Mouse (Mus musculus) 3T3-L1 (cell line): Measurements from ENCODE around the gene Mier2.
A peak's percentile ranks its signal among the peaks of the same experiment; 100 is the strongest.

Experiments
- DNase-seq: peaks from one replicate; pipeline ENCODE4 v3.0.0-alpha.2; 2015; ENCODE audit warnings: low read depth, low spot score

Gene Mier2

GRCm38 (mm10) chr10:79574796-79575195, 19.8 kb upstream of the Mier2 start:
- no peak for DNase-seq

DNA sequence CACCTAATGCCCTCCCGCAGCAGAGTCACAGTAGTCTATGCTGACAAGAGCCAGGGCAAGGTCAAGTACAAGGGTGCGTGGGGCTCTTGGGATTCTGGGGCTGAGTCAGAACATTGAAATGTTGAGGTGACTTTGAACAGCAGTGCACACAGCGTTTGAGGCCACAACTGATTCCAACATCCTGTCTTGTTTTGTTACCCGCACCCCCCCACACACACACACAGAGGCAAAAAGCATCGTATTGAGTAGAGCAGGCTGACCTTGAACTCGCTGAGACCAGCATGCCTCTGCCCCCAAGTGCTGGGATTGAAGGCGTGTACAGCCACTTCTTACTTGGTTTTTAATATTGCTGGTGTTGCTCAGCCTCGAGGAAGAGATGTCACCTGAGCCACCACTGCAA, 19.4 kb upstream of the Mier2 start:
- DNase-seq: peak; percentile 25

DNA sequence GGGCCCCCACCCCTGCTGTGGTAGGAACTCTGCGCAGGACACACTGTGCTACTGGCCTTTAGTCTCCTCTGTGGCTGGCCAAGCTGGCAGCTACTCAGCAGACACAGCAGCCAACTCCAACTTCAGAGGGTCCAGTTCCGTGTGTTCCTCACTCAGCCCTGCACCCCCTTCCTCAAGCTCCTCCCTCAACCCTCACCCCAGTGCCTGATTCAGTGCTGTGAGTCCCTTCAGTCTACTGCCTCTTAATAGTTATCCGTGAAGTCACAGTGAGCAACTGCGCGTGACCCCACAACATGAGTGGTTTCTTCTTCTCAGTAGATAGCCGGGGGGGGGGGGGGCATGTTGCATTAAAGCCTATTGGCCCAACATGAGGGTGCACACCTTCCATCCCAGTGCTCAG, 18.6 kb upstream of the Mier2 start:
- DNase-seq: no peak

DNA sequence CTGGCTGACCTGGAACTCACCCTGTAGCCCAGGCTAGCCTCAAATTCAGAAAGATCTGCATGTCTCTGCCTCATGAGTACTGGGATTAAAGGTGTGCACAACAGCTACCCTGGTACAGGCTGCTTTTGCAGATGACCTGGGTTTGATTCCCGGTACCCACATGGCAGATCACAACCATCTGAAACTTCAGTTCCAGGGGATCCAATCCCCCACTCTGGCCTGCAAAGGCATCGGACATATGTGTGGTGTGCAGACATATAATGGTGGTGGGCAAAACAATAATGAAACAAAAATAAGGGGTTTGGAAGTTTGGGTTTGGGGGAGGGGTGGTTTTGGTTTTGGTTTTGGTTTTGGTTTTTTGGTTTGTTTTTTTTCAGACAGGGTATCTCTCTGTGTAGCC, 16.3 kb upstream of the Mier2 start:
- DNase-seq: no peak

GRCm38 (mm10) chr10:79569921-79570320, 14.9 kb upstream of the Mier2 start:
- DNase-seq: no peak

DNA sequence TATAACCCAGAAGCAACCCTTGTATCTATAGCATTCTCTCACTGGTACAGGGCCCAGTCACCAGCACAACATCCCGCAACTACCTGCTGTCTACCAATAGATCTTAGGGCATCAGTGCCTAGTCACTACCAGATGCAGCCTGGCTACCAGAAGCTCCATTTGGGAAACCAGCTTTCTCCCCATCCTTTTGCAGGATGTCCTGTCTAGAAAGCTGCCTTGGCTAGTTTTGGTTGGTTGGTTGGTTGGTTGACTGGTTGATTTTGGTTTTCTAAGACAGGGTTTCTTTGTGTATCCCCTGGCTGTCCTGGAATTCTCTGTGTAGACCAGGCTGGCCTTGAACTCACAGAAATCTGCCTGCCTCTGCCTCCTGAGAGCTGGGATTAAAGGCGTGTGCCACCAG, 4.7 kb upstream of the Mier2 start:
- no peak for DNase-seq

DNA sequence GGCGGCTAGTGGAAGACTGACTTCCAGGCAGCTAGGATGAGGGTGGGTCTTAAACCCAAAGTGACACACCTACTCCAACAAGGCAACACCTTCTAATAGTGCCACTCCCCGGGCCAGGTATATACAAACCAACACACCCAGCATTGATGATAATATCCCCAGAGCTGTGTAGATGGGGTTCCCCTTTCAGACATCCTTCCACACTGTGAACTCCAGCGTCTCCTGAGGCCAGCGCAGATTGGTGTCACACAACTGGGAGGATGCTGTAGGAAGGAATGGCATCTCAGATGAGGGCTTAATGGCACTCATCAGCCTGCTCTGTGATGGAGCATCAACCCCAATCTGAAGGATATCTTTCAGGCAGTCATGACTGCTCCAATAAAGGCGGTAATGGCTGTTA, 2.5 kb upstream of the Mier2 start:
- no peak for DNase-seq

DNA sequence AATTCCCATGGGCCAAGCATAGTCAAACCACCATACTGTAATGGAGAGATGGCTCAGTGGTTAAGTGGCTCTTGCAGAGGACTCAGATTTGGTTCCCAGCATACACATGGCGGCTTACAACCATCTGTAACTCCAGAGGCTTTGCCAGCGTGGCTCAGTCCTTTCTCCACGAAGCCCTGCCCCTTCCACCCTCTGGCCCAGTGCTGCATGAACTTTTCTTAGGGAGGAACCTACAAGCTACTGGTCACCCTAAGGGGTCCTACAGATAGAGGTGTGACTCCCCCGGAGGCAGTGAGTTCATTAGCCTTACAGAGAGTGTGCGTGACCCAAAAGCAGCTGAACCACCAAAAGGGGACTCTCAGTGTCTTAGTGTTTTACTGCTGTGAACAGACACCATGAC, 2.0 kb upstream of the Mier2 start:
- no peak for DNase-seq

DNA sequence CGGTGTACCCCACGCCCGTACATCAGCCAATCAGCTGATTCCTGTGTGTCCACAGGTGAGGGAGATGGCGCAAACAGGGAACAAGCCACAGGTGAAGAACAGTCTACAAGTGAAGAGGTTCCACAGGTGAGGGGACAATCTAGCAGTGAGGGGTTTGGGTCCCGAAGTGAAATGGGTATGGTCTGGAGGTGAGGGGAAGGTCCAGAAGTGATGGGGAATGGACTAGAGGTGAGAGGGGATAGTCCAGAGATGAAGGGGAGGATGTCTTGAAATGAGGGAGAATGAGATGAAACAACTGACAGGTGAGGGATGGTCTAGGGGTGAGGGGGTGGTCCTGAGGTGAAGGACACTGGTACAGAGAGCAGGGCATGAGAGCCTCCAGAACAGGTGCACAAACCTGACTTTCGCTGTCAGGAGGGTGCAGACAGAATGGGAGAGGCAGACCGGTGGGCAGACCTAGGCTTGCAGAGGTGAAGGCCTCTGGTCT, 282 bp upstream of the Mier2 start:
- no peak for DNase-seq

GRCm38 (mm10) chr10:79553691-79554090, 1.3 kb downstream of the Mier2 start:
- peak; percentile 20 for DNase-seq

DNA sequence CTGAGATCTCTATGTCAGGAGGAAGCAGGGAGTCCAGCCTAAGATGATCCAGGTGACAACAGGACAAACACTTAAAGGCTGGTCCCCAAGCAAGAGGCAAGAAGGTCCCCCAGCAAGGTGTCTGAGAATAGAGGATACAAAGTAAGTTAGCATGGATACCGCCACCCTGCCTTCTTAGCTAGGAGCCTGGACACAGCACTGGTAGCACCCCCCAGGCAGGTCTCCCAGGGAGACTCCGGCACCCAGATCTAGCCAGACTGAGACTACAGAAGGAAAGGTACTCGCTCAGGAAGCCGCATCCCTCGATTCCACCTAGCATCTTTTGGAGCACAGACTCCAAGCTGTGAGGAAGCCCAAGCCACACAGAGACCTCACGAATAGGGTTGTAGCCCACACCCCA, 1.8 kb downstream of the Mier2 start:
- DNase-seq: no peak

DNA sequence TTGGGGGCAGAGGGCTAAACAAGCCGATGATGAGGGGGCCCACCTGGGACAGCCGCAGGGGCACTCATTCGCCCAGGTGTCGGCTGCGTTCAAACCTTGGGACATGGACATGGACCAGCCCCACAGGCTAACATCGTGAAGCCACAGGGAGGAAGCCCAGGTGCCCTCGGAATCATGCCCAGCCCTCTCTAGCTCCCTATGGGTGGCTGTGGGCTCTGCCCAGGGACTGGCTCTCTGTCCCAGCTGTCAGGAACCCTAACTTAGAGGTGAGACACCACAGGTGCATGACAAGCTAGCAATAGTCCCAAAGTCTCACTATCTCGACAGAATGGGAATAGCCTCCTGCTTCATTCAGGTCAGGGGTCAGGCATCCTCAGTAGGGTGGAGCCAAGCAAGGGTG, 2.5 kb downstream of the Mier2 start:
- DNase-seq: no peak

DNA sequence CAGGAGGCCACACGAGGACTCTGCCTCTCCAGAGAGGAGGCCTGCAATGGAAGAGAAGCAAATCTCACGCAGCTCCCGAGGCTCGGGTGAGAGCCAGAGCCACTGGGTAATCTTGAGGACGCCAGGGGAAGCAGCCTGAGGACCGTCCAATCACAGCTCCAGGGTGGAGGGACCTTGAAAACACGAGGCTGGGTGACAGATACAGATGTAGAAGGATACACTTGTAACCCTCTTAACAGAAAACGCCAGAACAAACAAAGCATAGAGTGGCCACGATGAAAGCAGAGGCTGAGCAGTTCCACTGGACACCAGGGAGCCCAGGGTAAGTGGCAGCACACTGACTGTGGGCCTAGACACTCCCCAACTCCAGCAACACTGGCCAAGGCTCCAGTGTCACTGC, 4.6 kb downstream of the Mier2 start:
- DNase-seq: no peak

- no peak for DNase-seq
These were observed 5.9 kb downstream of the Mier2 start for GRCm38 (mm10) chr10:79548971-79549723.

DNA sequence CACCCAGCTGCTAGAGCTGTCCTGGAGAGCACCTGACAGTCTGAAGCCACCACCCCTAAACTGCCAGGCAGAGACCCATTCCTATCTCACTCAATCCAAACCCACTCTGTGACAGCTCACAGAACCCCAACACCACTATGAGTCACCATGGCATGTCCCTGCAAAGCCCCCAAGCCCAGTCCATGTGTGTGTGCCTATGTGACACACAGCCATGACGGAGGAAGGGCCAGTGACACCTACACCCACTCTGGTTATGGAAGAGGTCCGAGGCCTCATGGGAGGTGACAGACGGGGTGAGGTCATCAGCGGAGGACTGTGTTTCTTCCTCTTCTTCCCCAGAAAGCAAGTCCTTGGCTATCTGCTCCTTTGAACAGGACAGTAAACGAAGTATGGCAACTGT, 6.5 kb downstream of the Mier2 start:
- no peak for DNase-seq

- no peak for DNase-seq
These were observed 7.8 kb downstream of the Mier2 start for GRCm38 (mm10) chr10:79547148-79547675.

DNA sequence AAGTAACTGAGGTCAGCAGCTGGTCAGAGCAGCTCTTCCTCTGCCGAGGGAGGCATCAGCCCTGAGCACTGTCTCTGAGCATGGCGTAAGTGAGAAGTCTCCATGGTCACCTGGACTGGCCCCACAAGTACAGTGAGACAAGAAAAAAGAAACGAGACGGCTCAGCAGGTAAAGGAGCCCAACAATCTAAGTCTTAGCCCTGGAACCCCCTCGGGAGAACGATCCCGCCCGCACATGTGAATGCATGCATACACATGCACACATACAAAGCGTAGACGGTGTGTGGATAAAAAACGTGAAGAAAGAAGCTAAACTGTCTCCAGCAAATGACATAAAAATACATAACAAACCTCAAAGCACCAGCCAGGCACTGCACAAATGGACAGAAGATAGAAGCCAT, 8.5 kb downstream of the Mier2 start:
- no peak for DNase-seq

DNA sequence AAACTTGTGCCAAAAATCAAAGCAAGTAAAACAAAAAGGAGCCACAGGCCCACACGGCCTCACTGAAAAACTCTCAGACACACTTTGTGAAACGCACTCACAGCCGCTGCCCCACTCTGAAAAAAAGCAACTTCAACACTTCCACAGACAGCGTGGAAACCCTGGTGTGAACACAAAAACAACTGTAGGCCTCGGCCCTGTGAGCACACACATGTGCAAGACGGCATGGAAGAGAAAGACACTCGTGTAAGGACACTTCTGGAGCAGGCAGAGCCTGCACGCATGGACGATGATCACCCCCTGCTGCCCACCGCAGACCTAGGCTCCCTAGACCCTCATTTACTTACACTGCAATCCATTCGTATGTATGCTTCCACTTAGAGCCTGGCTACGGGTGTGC, 9.1 kb downstream of the Mier2 start:
- no peak for DNase-seq

GRCm38 (mm10) chr10:79544631-79545030, 10.4 kb downstream of the Mier2 start:
- DNase-seq: no peak

DNA sequence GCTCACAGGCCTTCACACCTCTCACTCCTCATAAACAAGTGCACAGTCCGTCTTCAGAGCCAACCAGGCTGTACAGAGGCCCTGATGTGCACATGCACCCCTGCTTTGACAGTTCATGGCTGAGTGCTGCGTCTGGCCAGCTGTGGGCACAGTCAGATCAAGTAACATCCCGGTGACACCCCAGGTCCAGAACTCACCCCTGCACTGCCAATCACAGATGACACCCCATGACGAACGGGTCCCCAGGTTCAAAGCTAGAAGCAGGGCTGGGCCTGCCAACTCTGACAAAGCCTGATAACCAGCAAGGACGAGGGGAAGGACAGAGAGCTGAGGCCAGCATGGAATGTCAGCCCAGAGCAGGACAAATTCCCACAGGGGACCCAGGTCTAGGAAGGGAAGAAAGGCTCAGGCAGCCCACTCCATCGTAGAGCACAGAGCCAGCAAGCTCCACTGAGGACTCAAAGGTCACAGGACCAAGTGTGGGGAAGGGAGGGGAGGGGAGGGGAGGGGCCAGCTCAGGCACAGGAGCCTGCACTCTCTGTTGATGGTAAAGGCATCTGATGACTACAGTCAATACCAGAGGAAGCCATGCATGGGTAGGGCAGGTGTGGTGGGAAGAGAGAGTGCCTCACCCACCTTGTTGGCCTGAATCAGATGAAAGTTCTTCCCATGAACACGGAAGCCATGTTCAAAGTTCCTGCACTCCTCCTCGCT, 11.0 kb downstream of the Mier2 start:
- DNase-seq: no peak

DNA sequence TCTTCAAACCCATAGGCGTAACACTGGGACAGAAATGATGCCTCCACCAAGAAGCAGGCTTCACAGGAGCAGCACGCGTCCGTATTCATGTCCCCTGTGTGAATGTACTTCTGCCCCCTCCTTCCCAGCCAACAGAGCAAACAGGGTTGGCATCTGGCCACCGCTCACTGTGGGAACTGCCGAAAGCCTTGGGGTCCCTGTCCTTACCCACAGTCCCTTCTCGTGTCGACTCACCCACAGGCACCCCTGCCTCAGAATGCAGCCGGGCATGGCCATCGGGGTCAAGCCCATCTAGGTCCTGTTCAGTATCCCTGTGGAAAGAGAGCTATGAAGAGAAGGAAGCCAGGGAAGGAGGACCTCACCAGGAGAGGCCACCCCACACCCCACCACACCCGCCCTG, 12.8 kb downstream of the Mier2 start:
- DNase-seq: no peak

DNA sequence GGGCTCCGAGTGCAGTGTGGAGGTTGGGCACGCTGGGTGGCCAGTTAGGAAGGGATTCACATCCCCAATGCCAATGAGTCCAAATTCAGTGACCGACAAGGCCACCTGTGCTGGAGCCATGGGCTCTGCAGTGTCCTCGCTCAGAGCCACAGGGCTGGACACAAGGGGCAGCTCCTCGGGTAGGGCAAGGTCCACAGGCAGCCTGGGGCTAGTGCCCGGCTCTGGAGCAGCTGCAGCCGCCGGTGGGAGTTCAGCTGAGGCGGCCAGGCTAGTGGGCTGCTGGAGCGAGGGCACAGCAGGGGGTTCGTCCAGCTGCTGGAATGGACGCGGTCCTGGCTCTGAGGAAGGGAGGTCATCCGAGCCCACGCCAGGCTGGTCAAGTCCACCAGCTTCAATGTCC, 13.5 kb downstream of the Mier2 start:
- DNase-seq: no peak

- no peak for DNase-seq
These were observed 14.3 kb downstream of the Mier2 start for GRCm38 (mm10) chr10:79540746-79541145.
